Mouse (Mus musculus) cerebellum, adult 9-11 months (tissue): Measurements from ENCODE around the gene Hebp1.

ENCODE experiments used
- DNase-seq: peaks from one replicate; pipeline ENCODE4 v3.0.0; 2022

The Hebp1 gene

DNA sequence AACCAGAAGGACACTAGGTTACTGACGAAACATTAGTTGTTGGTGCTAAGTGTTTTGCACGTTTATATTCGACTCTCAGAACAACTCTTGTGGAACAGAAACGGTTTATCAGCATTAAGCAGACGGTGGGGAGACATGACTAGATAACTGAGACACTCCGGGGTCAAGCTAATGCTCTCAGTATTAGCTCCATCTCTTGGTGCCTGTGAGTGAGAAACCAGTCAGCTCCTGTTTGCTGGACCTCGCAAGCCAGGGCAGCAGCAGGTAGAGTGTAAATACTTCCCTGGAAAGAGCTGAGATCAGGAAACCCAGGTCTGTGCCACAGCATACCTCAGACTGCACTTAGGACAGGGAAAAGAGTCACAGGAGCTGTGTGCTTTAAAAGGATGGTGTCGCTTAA, 1.1 kb downstream of the Hebp1 start:
- no peak for DNase-seq

DNA sequence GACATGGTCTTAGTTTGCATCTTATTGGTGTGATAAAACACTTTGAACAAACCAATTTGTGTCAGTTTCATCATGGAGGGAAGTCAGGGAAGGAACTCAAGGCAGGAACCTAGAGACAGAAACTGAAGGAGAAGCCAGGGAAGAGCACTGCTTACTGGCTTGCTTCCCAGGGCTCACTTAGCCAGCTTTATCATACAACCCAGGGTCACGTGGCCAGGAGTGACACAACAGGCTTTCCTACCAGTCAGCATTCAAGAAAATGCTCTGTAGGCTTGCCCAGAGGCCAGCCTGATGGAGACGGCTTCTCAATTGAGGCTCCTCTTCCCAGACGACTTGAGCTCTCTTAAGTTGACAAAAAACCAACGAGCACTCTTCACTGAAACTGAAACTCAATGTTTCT, 2.9 kb downstream of the Hebp1 start:
- DNase-seq = no peak

DNA sequence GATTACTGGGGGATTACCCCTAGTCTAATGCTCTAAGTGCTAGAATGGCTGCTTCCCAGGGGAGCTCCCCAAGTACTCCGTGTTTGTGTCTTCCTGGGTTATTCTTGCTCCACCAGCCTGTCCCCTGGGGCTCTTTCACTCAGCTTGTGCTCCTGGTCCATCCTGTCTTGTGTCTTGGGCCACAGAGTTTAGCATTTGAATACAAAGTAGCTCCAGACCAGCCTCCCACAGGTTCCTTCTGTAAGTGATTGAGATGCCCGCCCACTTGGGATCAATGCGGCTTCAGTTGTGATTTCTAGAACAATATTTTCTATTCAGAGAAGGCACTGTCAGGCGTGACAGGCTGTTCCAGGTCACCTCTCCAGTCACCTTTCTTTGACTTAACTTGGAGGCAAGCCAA, 4.1 kb downstream of the Hebp1 start:
- no peak for DNase-seq

DNA sequence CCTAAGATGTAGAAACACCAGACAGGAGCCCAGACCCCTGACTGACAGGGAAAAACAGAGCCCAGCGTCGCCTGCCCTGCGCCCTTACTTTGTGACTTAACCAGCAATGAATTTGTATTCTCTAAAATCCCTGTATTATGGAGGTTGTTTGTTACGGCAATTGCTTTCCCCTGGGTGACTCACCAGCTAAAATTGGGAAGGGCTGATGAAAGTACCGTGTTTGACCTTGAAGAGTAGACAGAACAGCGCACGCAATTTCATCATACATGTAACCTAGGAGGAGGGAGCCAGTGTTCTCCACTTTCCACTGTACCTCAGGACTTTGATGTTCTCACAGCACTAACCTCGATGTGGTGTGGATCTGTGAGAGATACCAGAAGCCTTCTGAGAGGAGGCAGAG, 4.8 kb downstream of the Hebp1 start:
- DNase-seq = no peak

DNA sequence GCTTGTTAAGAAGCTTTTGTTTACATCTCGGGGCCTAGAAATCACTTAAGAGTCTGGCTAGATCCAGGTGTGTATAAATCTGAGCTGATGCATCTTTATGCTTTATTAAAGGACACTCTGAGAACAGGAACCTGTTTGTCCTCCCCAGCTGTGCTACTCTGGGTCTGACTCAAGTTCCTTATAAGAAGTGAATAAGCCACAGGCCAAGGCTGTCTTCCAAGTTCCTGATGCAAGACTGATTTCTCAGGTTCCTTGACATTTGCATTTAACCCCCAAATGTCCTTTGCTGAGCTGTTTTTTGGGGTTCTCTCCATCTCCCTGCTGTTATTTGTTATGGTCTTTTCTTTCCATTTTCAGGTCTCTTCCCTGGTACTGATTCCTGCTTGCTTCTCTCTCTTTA, 5.9 kb downstream of the Hebp1 start:
- no peak for DNase-seq

DNA sequence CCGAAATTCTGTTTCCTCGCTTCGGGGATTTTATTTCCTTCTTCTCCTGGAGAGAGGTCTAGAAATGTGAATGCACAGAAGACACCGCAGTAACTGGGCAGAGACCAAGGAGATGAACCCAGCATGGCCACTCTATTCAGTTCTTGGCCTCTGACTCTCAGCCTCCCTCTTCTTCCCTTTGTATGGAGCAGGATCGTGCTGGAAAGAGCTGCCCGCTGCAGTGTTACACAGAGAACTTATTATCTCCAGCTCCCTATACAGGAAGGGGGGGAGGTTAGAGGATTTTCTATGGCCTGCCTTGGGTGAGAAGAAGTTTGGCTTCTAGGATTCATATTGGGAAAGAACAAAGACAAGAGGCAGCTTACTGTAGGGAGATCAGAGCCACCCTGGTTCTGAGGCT, 7.7 kb downstream of the Hebp1 start:
- DNase-seq = no peak

DNA sequence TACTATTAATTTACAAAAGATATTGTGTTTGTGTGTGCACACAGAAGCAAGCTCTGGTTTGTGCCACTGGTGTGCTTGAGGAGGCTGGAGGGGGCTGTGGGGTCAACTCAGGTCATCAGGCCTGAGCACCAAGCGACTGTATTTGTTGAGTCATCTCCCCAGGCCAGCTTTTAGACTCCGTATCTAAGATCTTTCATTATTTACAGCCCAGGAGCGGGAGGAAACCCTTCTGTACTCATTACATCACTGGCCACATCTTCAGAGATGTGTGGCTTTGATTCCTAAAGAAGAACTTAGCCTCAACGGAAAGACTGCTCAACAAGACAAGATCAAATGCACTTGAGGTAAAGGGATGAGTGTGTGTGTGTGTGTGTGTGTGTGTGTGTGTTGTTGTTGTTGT, 9.2 kb downstream of the Hebp1 start:
- DNase-seq = no peak

DNA sequence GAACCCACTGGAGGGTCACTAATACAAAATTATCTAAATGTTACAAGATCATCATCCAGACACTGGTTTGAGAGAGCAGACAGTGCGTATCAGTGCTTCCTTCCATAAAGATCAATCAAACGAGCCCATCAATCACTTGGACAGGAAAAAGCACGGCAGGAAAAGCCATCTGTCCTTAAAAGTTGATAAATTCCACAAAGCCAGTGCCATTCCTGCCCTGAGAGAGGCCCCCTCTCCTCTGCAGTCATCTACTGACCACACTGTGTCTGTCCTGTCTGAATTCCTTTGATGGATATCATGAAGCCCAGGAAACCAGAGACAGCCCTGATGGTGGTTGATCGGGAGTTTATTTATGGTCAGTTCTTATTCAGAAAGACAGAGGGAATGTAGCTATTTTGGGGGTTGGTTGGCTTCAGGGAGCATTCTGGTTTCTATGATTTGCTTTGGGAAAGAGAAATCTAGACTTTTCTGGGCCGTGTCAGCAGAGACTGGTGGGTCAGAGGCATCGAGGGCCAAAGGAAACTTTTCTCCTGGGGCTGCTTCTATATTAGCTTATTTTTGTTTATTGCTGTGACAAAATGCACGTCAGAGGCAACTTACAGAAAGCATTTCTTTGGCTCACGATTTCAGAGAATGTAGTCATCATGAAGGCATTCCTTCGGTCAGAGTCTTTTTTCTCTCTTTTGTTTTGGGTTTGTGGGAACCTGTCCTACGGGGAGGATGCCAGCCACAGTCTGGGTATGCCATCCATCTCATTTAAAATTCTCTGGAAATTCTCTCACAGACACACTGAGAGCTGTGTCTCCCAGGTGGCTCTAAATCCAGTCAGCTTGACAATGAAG, 10.5 kb downstream of the Hebp1 start:
- DNase-seq = no peak

DNA sequence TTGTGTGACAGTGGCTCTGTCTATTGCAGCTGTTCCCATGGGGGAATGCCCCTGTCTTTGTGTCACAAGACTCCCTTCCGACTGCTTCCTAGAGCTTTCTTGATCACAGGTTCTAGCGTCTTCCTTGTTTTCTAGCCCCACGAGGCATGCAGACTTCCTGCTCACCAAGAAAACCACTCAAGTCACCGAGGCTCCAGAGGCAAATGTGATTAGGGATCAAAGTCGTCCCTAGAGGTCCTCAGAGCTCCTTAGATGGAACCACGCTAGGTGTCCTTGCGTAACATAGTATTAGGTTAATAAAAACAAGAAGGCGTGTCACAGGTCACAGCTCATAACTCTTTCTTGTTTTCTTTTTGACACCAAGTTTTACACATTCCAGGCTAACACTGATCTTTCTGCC, 13.9 kb downstream of the Hebp1 start:
- no peak for DNase-seq

DNA sequence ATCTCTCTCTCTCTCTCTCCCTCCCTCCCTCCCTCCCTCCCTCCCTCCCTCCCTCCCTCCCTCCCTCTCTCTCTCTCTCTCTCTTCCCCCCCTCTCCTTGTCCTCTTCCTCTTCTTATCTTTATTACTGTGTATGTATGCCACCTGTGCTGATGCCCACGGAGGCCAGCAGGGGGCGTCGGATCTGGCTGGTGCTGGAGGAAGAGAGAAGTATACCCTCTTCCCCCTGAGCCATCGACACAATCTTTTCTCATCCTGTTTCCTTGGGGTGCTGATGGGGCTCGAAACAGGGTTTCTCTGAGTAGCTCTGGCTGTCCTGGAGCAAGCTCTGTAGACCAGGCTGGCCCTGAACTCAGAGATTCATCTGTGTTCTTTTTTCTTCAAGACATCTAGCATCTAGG, 14.9 kb downstream of the Hebp1 start:
- no peak for DNase-seq

DNA sequence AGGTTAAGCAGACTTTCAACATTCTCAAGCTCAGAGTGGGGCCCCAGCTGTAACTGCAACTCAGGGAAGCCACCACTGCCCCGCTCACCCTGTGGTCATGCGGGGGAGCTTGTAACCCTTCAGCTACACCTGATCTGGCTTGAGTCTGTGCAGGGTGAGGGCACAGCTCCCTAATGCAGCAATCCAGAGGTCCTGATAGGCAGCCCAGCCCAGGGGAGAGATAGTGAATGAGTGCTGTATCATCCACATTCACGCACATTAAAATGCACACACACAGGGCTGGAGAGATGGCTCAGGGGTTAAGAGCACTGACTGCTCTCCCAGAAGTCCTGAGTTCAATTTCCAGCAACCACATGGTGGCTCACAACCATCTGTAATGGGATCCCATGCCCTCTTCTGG, 19.2 kb downstream of the Hebp1 start:
- DNase-seq = no peak

DNA sequence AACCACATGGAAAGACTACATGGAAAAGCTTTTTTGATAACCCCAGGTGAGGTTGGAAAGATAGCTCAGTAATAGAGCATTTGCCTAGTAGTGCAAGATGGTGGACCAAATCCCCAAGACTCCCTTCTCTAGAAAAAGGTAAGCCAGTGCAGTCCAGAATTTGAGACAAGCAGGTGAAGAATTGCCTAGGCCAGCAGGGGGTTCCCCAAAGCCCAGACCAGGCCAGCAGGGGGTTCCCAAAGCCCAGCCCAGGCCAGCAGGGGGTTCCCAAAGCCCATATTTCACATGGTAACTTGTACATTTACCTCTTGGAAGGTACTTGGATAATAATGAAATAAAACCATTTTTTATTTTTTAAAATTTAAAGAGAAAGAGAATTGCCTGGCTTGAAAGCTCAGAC, 20.6 kb downstream of the Hebp1 start:
- no peak for DNase-seq

DNA sequence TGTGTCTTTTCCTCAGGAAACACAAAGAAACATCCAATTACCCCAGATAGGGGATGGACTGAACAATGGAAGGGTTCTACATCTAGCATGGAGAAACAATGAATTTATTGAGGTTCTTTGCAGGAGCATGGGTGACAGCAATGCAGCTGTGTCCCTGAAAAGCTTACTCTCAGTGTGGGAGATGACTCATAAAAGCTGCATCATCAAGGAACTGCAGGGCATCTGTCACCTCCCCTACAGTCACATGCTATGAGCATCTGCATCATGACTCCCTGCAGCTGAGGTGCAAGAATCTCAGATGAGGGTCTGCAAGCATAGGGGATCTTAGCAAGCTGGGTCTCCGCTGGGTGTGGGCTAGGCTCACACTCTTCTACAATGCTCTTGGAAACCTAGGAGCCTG, 22.8 kb downstream of the Hebp1 start:
- DNase-seq = no peak

DNA sequence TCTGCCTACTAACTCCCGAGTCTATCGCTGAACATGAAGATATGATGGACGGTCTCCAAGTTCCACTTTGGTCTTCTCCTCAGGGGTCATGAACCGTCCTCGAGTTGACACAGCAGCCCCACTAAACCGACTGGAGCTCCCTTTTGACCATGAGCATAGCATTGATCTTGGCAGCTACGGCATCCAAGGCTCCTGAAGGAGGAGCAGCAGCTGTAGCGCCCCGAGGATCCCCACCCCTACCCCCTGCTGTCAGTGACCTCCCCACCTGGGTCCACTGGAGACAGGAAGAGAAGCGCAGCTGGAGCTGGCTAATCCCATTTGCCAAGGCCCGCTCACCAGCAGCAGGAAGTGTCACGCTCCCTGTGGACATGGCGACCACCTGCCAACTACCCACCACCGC, 26.1 kb downstream of the Hebp1 start:
- no peak for DNase-seq

DNA sequence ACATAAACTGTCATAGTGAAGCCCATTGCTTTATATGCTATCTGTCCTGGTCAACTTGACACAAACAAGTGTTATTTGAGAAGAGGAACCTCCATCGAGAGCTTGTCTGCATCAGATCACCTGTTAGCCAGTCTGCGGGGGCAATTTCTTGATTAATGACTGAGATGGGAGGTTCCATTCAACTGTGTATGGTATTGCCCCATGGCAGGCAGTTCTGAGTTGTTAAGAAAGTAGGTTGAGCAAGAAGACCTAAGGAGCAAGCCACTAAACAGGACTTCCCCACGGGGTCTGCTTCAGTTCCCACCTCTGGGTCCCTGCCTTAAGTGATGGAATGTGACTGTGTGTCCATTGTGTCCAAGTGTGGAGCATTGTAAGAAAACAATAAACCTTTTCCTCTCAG, 28.6 kb downstream of the Hebp1 start:
- DNase-seq = no peak

DNA sequence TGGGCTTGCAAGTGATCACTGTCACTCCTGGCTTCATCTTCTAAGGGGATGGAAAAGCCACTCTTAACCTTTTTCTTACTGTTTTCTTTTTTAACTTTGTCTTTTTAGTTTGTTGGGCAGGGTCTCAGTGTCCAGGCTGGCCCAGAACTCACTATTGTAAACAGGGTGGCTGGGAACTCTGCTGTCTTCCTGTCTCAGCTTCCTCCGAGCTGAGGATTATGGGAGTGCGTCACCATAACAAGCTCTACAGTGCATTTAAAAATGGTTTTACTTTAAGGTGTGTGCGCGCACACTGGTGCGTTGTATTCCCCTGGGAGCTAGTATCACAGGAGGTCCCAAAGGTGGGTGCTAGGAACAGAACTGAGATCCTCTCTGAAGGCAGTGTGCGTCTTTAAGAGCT, 29.4 kb downstream of the Hebp1 start:
- peak; percentile 20 for DNase-seq

DNA sequence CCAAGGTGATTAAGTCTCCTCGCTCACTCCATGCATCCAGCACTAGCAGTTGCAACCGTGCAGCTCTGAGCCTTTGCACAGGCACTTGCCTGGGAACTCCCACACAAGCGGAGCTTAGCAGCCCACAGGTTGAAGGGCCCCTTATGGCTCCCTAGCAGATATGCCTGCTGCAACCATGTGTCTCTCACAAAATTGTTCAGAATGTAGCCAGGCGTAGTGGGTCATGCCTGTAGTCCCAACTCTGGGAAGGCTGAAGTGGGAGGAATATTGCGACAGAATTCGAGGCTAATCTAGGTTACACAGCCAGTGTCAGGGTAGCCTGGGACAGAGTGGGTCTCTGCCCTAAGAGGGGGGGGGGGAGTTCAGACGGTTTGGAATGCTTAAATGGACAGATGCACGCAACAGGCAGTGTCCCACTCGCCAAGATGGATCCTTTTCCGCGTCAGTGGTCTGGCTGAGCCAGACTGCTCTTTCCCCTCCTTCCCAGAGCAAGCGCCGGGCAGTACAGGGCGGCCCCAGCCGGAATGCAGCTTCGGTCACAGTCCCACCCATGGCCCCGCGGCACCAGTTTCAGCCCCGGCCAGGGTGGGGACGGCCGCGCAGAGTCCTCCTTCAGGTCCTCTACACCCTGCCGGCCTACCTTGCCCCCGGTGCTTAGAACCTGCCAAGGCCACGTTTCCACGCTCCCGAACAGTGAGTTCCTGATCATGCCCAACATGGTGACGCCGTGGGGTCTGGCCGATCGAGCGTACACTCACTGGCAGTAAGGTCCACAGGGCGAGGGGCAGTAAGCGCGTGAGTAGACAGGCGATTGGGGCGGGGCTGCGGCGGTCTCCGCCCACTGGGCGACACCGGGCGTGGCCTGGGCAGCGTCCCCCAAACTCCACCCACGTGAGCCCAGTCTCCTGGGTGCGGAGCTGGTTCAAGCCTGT, 30.2 kb downstream of the Hebp1 start:
- peak; percentile 80 for DNase-seq

DNA sequence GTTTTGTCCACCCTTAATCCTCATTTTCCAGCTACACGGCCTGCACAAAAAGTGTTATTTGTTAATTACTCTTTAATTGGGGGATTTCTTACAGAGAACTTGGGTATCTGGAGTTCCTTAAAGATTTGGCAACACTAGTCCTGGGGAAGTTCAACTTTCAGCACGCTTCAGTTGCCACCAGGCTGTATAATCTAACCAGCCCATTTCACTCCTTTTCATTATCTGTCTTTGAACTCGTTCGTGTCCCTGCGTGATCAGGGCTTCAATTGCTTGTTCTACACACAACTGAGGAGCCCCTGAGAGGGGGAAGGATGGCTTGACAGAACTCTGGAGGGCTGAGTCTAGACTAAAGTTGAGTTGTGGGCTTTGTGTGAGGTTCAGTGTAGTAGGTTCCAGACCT, 31.1 kb downstream of the Hebp1 start:
- no peak for DNase-seq

DNA sequence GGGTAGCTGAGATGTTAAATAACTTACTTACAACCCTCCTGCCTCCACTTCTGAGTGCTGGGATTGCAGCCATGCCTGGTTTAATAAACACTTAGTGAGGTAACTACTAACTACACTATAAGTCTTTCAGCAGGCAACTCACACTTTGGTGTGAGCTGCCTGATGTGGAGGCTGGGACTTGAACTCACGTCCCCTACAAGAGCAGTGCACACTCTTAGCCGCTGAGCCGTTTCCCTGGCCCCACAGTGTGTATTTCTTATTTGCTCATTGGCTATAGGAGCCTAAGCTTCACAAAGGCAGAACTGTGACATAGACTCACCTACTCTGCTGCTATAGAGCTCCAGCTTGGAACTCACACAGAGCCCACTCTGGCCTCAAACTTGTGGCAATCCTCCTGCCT, 31.6 kb downstream of the Hebp1 start:
- DNase-seq = no peak

DNA sequence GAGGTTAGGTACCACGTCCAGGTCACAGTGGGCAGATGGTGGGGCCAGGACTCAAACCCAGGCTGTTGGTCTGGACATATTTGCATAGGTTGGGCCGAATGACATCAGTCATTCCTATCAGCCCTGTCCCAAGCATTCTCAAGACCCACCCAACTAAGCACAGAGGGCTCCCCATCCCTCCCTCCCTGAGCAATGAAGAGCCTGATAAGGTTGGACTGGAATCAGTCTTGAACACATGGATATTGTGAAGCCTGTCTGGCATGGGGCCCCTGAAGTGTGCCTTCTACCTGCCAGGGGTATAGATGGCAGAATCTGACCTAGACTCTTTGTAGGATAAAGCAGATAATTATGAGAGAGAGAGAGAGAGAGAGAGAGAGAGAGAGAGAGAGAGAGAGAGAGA, 32.1 kb downstream of the Hebp1 start:
- no peak for DNase-seq

DNA sequence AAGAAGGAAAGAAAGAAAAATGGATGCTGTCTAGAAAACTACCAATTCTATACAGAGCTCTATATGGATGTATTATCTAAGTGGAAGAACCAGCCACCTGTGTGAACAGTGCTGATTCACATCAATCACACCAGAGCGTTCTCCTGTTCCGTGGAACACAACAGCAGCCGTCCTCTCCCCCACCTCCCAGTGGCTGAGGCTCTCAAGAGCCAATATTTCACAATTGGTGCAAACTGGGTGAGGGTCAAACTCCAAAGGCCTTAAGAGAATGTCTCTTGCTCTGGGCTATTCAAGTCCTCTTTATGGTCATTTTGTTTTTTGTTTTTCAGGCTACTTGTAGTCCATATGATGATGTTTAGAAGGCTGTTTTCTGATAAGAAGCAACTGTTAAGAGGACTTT, 32.6 kb downstream of the Hebp1 start:
- DNase-seq = no peak

DNA sequence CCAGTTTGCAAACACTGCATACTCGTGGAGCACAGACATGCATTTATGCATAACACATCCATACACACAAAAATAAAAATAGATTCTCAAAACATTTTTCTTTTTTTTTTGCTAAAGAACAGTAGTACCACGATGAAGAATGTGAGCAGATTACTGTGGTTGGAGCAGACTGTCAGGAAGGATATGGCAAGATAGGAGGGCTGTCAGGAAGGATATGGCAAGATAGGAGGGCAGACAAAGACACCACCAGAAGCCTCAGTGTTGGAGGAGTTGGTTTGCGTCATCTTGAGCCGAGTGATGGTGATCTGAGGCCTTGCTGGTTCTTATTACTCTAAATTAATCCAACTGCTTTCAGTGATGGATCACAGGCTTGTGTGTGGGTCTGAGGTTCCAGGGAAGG, 35.0 kb downstream of the Hebp1 start:
- DNase-seq = no peak

DNA sequence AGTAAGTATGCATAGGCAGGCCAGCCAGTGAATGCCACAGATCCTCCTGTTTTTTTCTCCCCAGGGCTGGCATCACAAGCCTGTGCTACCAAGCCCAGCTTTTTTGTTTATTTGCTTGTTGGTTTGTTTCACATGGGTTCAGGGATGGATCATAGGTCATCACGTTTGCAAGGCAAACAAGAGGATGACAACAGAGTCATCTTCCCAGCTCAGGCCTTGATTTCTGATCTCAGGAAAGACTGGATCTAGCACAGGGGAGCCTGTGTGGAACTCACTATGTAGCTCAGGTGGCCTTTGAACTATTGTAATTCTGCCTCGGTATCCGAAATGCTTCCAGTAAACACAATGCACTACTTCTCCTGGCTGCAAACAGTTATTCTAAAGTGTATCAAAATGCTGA, 35.5 kb downstream of the Hebp1 start:
- DNase-seq = no peak

DNA sequence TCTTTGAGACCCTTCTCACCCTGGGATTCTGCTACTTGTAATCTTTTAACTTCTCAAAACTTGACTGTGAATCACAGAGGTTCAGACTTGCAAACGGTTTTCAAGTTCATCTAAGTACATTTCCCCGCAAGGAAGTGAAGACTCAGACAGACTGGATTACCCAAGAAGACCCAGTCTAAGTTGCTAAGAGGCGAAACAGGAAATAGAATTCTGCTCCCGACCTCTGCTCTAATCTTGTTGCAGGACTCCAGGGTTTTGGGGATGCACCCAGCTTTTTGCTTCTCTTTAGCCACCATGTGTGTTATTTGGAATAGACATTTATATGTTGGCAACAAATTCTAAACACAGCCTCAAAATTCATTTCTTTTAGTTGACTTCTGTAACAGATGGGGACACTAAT, 36.5 kb downstream of the Hebp1 start:
- no peak for DNase-seq
